Mouse (Mus musculus) bone marrow, adult 2 months (tissue): ENCODE data around the gene Pacrg.

Experiments used
- CTCF ChIP-seq: fragments of 200-500 bp; IDR thresholded peaks from 2 replicates; pipeline ENCODE4 v1.5.1; 2011; ENCODE audit warnings: low read length, control low read depth; ENCODE audit not compliant: control insufficient read depth, insufficient read depth
- POLR2A ChIP-seq: fragments of 200-500 bp; IDR thresholded peaks from 2 replicates; pipeline ENCODE4 v1.6.1; 2011; ENCODE audit warnings: low read depth, mild to moderate bottlenecking, control low read depth, low read length, borderline replicate concordance; ENCODE audit not compliant: control insufficient read depth

- no peak for TF ChIP-seq CTCF
- no peak for TF ChIP-seq POLR2A
These were observed 63.6 kb downstream of the Pacrg start for GRCm38 (mm10) chr17:10776503-10776902.
